Mouse (Mus musculus): ENCODE data around the gene Timp2.

DNA sequence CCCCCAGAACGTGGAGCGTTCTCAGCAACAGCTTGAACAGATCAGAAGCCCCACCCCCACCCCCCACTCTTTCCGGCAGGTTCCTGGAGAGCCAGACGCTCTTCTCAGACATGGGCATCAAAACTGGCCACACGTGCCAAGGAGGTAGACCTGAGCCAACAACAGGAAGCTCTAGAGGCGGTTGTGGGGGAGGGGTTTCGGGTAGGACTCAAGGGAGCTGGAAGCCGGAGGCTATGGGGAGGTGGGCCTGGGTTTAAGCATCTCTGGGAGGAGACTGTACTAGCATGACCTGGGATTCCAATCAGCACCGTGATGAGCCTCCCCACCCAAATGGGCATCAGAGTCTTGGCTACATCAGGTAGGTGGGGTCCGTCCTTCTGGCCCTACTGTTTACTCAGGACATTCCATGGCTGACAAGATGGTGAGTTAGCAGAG is 5.4 kb upstream of the Timp2 start:
- TF ChIP-seq CTCF (IDR thresholded peaks at IDR 0.05; ENCODE audit: borderline replicate concordance, insufficient read depth, low read length) (no peak), POLR2A (IDR thresholded peaks at IDR 0.05; ENCODE audit: low read depth, low read length) (no peak)

Measured in embryonic fibroblast, embryonic 13.5 days (primary cell).